Mouse (Mus musculus) cerebellum, adult 2 months (tissue): ENCODE measurements around the gene Gstp3. TPM values are rescaled to one million over a fixed set of nuclear protein-coding genes. Genes with fewer than 3 reads are reported as not detected.
"Not testable (repeated sequence)": the region's sequence is repeated elsewhere in the genome, so short reads cannot be mapped to it uniquely, and the experiment has no call there.

ENCODE experiments used
- DNase-seq, 2 experiments: peaks; one replicate each; pipeline ENCODE4 v3.0.0; 2021
- H3K27ac ChIP-seq: fragments of 200-500 bp; 2 replicates; pipeline ENCODE4 v1.5.1; 2012; ENCODE audit warnings: low read length, control low read depth, inconsistent platforms; ENCODE audit not compliant: insufficient read depth
- H3K27me3 ChIP-seq: fragments of 200-500 bp; 2 replicates; pipeline ENCODE4 v1.6.1; 2012; ENCODE audit warnings: inconsistent platforms, mild to moderate bottlenecking, low read length, moderate library complexity; ENCODE audit not compliant: control insufficient read depth, insufficient read depth
- H3K4me1 ChIP-seq: fragments of 200-500 bp; 2 replicates; pipeline ENCODE4 v1.6.1; 2011; ENCODE audit warnings: low read length; ENCODE audit not compliant: control insufficient read depth, insufficient read depth
- H3K4me3 ChIP-seq: fragments of 200-500 bp; replicated peaks from 2 replicates; pipeline ENCODE3; 2011; ENCODE audit warnings: mild to moderate bottlenecking, low read depth, low read length, control low read depth; ENCODE audit not compliant: insufficient read depth
- CTCF ChIP-seq: fragments of 200-500 bp; IDR thresholded peaks from 2 replicates; pipeline ENCODE4 v1.5.1; 2011; ENCODE audit warnings: low read depth, mild to moderate bottlenecking, control low read depth, low read length, moderate library complexity, borderline replicate concordance; ENCODE audit not compliant: insufficient read depth
- POLR2A ChIP-seq: fragments of 200-500 bp; IDR thresholded peaks from 2 replicates; pipeline ENCODE4 v1.6.1; 2011; ENCODE audit warnings: low read length, control low read depth, borderline replicate concordance; ENCODE audit not compliant: insufficient read depth
- WGBS: fragments of 180-500 bp; shearing (Covaris S2); methylation state at CpG from one replicate; pipeline ENCODE4 v1.1.7; 2018; 5-methylcytosine and 5-hydroxymethylcytosine counted together
- polyA plus RNA-seq: library from polyadenylated mRNA; depleted of rRNA; stranded (reverse); fragments of >200 nt; gene quantifications from 2 replicates; pipeline ENCODE4 v1.2.3, GENCODE M21; 2012

Gstp3 gene
- polyA plus RNA-seq, 1 experiment = not detected

GRCm38 (mm10) chr19:4066877-4067276 lies 7.5 kb upstream of the Gstp3 start:
- Histone ChIP-seq H3K27ac (no peak overlapping the region), H3K4me3 (no peak overlapping the region), H3K27me3 (no peaks in the 10 kb centered on the region), H3K4me1 (peaks cover 11% of the 10 kb centered on the region)
- no peak for TF ChIP-seq CTCF
- DNase-seq = no peak

- DNase-seq = no peak
- WGBS = 77% methylated on average over 6 of the region's 6 CpGs
- Histone ChIP-seq H3K27ac (no peak overlapping the region), H3K4me1 (peaks cover 6% of the 10 kb centered on the region), H3K4me3 (no peak overlapping the region), H3K27me3 (no peaks in the 10 kb centered on the region)
- no peak for TF ChIP-seq POLR2A
- no peak for TF ChIP-seq CTCF
These were observed 6.9 kb upstream of the Gstp3 start for GRCm38 (mm10) chr19:4066280-4066679.

GRCm38 (mm10) chr19:4064501-4064900 lies 5.1 kb upstream of the Gstp3 start:
- H3K27me3 ChIP-seq, DNase-seq, H3K27ac ChIP-seq, H3K4me1 ChIP-seq, H3K4me3 ChIP-seq: not testable (repeated sequence)
- WGBS = 35% methylated on average over 7 of the region's 11 CpGs

GRCm38 (mm10) chr19:4063357-4063756 lies 4.0 kb upstream of the Gstp3 start:
- DNase-seq, H3K27me3 ChIP-seq, H3K4me1 ChIP-seq, H3K4me3 ChIP-seq, H3K27ac ChIP-seq: not testable (repeated sequence)
- WGBS = 85% methylated on average over 4 of the region's 4 CpGs

GRCm38 (mm10) chr19:4060899-4061465 lies 1.6 kb upstream of the Gstp3 start:
- Histone ChIP-seq H3K4me1 (peaks cover 5% of the 10 kb centered on the region), H3K4me3 (no peak overlapping the region), H3K27ac (no peak overlapping the region), H3K27me3 (no peaks in the 10 kb centered on the region)
- 86% methylated on average over 6 of the region's 6 CpGs for WGBS
- no peak for DNase-seq
- TF ChIP-seq POLR2A (no peak), CTCF (no peak)

- H3K27me3 ChIP-seq = not testable (repeated sequence)
- DNase-seq = peak in 1 of 2 experiments; percentile 4
- WGBS = 86% methylated on average over 8 of the region's 8 CpGs
These were observed 902 bp upstream of the Gstp3 start for GRCm38 (mm10) chr19:4060044-4060898.

DNA sequence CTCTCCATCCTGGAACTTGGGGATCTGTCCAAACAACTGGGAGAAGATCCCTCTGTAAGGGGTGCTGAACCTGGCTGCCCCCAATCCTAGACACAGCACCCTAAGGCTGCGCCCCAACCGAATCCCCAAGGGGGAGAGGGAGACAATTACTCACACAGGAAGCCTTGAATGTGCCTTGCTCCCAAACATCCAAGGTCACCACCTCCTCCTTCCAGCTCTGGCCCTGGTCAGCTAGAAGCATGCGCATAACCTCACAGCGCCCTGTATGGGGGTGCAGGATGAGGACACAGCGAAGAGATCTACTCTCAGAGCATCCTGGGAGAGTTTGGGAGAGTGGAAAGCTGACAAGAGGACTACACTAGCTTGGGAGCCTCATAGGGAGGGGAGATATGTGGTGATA lies 788 bp downstream of the Gstp3 start:
- DNase-seq = no peak
- H3K4me1 ChIP-seq = peaks cover 20% of the 10 kb centered on the region
- no peak overlapping the region for H3K27ac ChIP-seq
- TF ChIP-seq POLR2A (no peak), CTCF (no peak)
- no peaks in the 10 kb centered on the region for H3K27me3 ChIP-seq
- 95% methylated on average over 5 of the region's 5 CpGs for WGBS
- no peak overlapping the region for H3K4me3 ChIP-seq

More at GRCm38 (mm10) chr19:4060044-4060898, 902 bp upstream of the Gstp3 start:
- not testable (repeated sequence) for H3K4me3 ChIP-seq, H3K27ac ChIP-seq
- H3K4me1 ChIP-seq = peaks cover 12% of the 10 kb centered on the region

GRCm38 (mm10) chr19:4057962-4058361 lies 1.4 kb downstream of the Gstp3 start:
- no peak for DNase-seq
- Histone ChIP-seq H3K4me1 (peaks cover 20% of the 10 kb centered on the region), H3K27ac (no peak overlapping the region), H3K27me3 (no peaks in the 10 kb centered on the region), H3K4me3 (no peak overlapping the region)
- WGBS = 96% methylated on average over 7 of the region's 7 CpGs
- no peak for TF ChIP-seq POLR2A
